Mouse (Mus musculus) CH12.LX (cell line): ENCODE results near the gene Gm884. TPM values are rescaled to one million over a fixed set of nuclear protein-coding genes. Genes with fewer than 3 reads are reported as not detected.

Source experiments
- DNase-seq: peaks from one replicate; pipeline ENCODE4 v3.0.0-alpha.2; 2013; ENCODE audit errors: extremely low read depth
- H3K27ac ChIP-seq: 2 replicates; pipeline ENCODE4 v1.5.1; 2012; ENCODE audit warnings: low read depth, mild to moderate bottlenecking, control low read depth, moderate library complexity; ENCODE audit not compliant: insufficient read depth
- H3K27me3 ChIP-seq: replicated peaks from 2 replicates; pipeline ENCODE3; 2012; ENCODE audit warnings: inconsistent platforms
- H3K36me3 ChIP-seq, 2 experiments: replicated peaks in 1 of 2; 2 replicates each; pipeline versions ENCODE3 to v1.6.1; 2012; ENCODE audit warnings: inconsistent platforms in 1 of 2, low read length in 1 of 2, mild to moderate bottlenecking in 1 of 2, mixed read lengths in 1 of 2, moderate library complexity in 1 of 2; ENCODE audit not compliant: control insufficient read depth in 1 of 2, insufficient read depth in 1 of 2
- H3K4me1 ChIP-seq, 2 experiments: 2 replicates each; pipeline ENCODE4 v1.6.1; 2012; ENCODE audit warnings: inconsistent platforms in 1 of 2, moderate library complexity in 1 of 2; ENCODE audit not compliant: insufficient read depth in 2 of 2, control insufficient read depth in 1 of 2
- H3K4me2 ChIP-seq: 2 replicates; pipeline ENCODE4 v1.6.1; 2012; ENCODE audit warnings: low read depth, mild to moderate bottlenecking, control low read depth; ENCODE audit not compliant: poor library complexity, insufficient read depth, severe bottlenecking
- H3K4me3 ChIP-seq, 3 experiments: fragments of 150-350 bp in 1 of 3; sonication (generic) in 1 of 3; replicated peaks in 1 of 3; 2 replicates each; pipeline versions ENCODE3 to v1.5.1; 2011 to 2012; ENCODE audit warnings: low read depth in 2 of 3, low read length in 2 of 3, mild to moderate bottlenecking in 2 of 3, moderate library complexity in 2 of 3, control low read depth in 1 of 3, improper control_type of control experiment in 1 of 3, inconsistent platforms in 1 of 3, mixed read lengths in 1 of 3; ENCODE audit not compliant: poor library complexity in 1 of 3
- H3K79me2 ChIP-seq: replicated peaks from 2 replicates; pipeline ENCODE4 v1.6.1; 2012; ENCODE audit warnings: mild to moderate bottlenecking, moderate library complexity; ENCODE audit not compliant: control insufficient read depth, poor library complexity, insufficient read depth, severe bottlenecking; ENCODE audit errors: extremely low read depth
- H3K9ac ChIP-seq: 2 replicates; pipeline ENCODE4 v1.6.1; 2012; ENCODE audit warnings: low read depth, mild to moderate bottlenecking, control low read depth, moderate library complexity; ENCODE audit not compliant: insufficient read depth
- H3K9me3 ChIP-seq: replicated peaks from 2 replicates; pipeline ENCODE3; 2012; ENCODE audit warnings: low read length, inconsistent platforms, mixed read lengths
- BHLHE40 ChIP-seq: IDR thresholded peaks from 2 replicates; pipeline ENCODE4 v1.6.1; 2011; ENCODE audit warnings: mild to moderate bottlenecking, low read depth, low read length, improper control_type of control experiment
- CHD1 ChIP-seq: IDR thresholded peaks from 2 replicates; pipeline ENCODE4 v1.6.1; 2012; ENCODE audit warnings: low read depth, low read length, improper control_type of control experiment, inconsistent platforms
- GABPA ChIP-seq: IDR thresholded peaks from 2 replicates; pipeline ENCODE4 v1.6.1; 2012; ENCODE audit warnings: low read depth, low read length, improper control_type of control experiment, inconsistent platforms; ENCODE audit not compliant: insufficient replicate concordance
- PAX5 ChIP-seq: IDR thresholded peaks from 2 replicates; pipeline ENCODE4 v1.6.1; 2012; ENCODE audit warnings: low read length, inconsistent platforms, mixed read lengths
- POLR2A ChIP-seq: IDR thresholded peaks from 2 replicates; pipeline ENCODE4 v1.6.1; 2011; ENCODE audit warnings: low read depth, mild to moderate bottlenecking, improper control_type of control experiment, low read length
- POLR2AphosphoS2 ChIP-seq: IDR thresholded peaks from 2 replicates; pipeline ENCODE4 v1.6.1; 2011; ENCODE audit warnings: low read depth, low read length, improper control_type of control experiment
- RCOR1 ChIP-seq: conservative IDR thresholded peaks from 2 replicates; pipeline ENCODE4 v1.6.1; 2012; ENCODE audit warnings: low read depth, mild to moderate bottlenecking, inconsistent platforms, low read length, improper control_type of control experiment
- USF2 ChIP-seq: conservative IDR thresholded peaks from 2 replicates; pipeline ENCODE4 v1.6.1; 2011; ENCODE audit warnings: low read depth, low read length, improper control_type of control experiment
- dilution Hi-C: fragments of 300-500 bp; cut with MboI; formaldehyde crosslinking; loops from 2 replicates; pipeline ENCODE4 v1.14.3; 2020; ENCODE audit warnings: low sequenced_read_pairs; ENCODE audit not compliant: extremely low pct_unique_long_range_greater_than_20kb, extremely low pct_ligation_motif_present
- in situ Hi-C: fragments of 300-500 bp; cut with MboI; formaldehyde crosslinking; loops from 3 replicates; pipeline ENCODE4 v1.14.3; 2019; ENCODE audit warnings: low sequenced_read_pairs, low pct_ligation_motif_present, low pct_unique_long_range_greater_than_20kb, mixed read lengths
- polyA plus RNA-seq: library from polyadenylated mRNA; unstranded; fragments of >175 nt; gene quantifications from 2 replicates; pipeline ENCODE4 v1.2.1, GENCODE M21; 2012; ENCODE audit warnings: low read depth; ENCODE audit not compliant: insufficient read length
- total RNA-seq, 2 experiments: library from RNA; depleted of rRNA; stranded (reverse); fragments of 300-350 nt in 1 of 2; fragments of >200 nt in 1 of 2; gene quantifications; 2 replicates each; pipeline ENCODE4 v1.2.3; 2012 to 2014

Gene Gm884
- total and polyA plus RNA-seq, 3 experiments: not detected

DNA sequence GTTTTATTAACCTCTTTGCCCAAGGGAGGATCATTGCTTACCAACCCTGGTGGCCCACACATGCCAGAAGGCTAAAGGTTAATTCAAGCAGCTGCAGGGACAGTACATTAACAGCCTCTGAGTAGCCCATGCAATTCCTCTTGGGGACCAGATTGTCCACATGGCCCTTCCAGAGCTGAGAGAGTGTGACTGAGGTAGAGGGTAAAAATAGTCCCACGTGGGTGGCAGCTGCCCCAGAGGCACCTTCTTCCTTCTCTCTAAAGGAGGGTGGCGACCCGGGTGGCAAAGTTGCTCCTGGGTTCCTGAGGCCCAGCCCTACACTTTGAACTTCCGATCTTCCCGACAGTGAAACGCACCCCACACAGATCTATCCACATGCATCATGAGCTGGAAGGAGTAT is 25.4 kb upstream of the Gm884 start:
- Histone ChIP-seq H3K4me3 (no peak overlapping the region), H3K36me3 (no peaks in the 10 kb centered on the region), H3K27ac (no peak overlapping the region), H3K4me2 (0 out of 2 replicates have a peak overlapping the region, but pooled peaks have one; percentile 0), H3K27me3 (peaks cover 83% of the 10 kb centered on the region), H3K4me1 (peaks cover 6 to 14% of the 10 kb centered on the region in 2 experiments; a peak in 3 of 4 replicates), H3K9ac (no peak overlapping the region), H3K9me3 (peaks cover 7% of the 10 kb centered on the region), H3K79me2 (no peaks in the 10 kb centered on the region)
- TF ChIP-seq POLR2AphosphoS2: no peak
- TF ChIP-seq CHD1: no peak
- no peak for TF ChIP-seq GABPA
- TF ChIP-seq BHLHE40: 0 out of 2 replicates have a peak, but pooled peaks have one; percentile 11
- DNase-seq: no peak
- in situ Hi-C loops (loop anchor here (10.0 kb wide), 1 partner anchor 108 kb away; no protein-coding TSS in a partner anchor), dilution Hi-C loops (no loop called here)

GRCm38 (mm10) chr11:103645731-103646130 is 24.8 kb upstream of the Gm884 start:
- H3K36me3 ChIP-seq: no peaks in the 10 kb centered on the region
- dilution Hi-C loops (no loop called here), in situ Hi-C loops (loop anchor here (10.0 kb wide), 1 partner anchor 109 kb away; no protein-coding TSS in a partner anchor)
- no peak overlapping the region for H3K4me2 ChIP-seq
- H3K4me1 ChIP-seq: peaks cover 6 to 14% of the 10 kb centered on the region in 2 experiments; a peak in 3 of 4 replicates
- no peak for DNase-seq
- H3K9ac ChIP-seq: no peak overlapping the region
- TF ChIP-seq USF2: no peak
- TF ChIP-seq BHLHE40: no peak
- no peak for TF ChIP-seq RCOR1
- TF ChIP-seq POLR2A: 0 out of 2 replicates have a peak, but pooled peaks have one; percentile 2
- TF ChIP-seq PAX5: no peak
- H3K79me2 ChIP-seq: no peaks in the 10 kb centered on the region
- H3K9me3 ChIP-seq: peaks cover 7% of the 10 kb centered on the region
- H3K27me3 ChIP-seq: peaks cover 81% of the 10 kb centered on the region
- no peak overlapping the region for H3K4me3 ChIP-seq
- H3K27ac ChIP-seq: no peak overlapping the region

- H3K4me2 ChIP-seq: no peak overlapping the region
- dilution Hi-C loops (no loop called here), in situ Hi-C loops (loop anchor here (10.0 kb wide), 1 partner anchor 112 kb away; no protein-coding TSS in a partner anchor)
- no peak for TF ChIP-seq PAX5
- no peaks in the 10 kb centered on the region for H3K79me2 ChIP-seq
- H3K4me3 ChIP-seq: no peak overlapping the region
- DNase-seq: no peak
- no peak overlapping the region for H3K9ac ChIP-seq
- no peaks in the 10 kb centered on the region for H3K36me3 ChIP-seq
- no peak overlapping the region for H3K27ac ChIP-seq
- peaks cover 85% of the 10 kb centered on the region for H3K27me3 ChIP-seq
- H3K9me3 ChIP-seq: peaks cover 4% of the 10 kb centered on the region
- H3K4me1 ChIP-seq: peaks cover 6 to 14% of the 10 kb centered on the region in 2 experiments; a peak in 3 of 4 replicates
Observed at GRCm38 (mm10) chr11:103643211-103643610, 22.3 kb upstream of the Gm884 start.
